In the genomic region with DNA sequence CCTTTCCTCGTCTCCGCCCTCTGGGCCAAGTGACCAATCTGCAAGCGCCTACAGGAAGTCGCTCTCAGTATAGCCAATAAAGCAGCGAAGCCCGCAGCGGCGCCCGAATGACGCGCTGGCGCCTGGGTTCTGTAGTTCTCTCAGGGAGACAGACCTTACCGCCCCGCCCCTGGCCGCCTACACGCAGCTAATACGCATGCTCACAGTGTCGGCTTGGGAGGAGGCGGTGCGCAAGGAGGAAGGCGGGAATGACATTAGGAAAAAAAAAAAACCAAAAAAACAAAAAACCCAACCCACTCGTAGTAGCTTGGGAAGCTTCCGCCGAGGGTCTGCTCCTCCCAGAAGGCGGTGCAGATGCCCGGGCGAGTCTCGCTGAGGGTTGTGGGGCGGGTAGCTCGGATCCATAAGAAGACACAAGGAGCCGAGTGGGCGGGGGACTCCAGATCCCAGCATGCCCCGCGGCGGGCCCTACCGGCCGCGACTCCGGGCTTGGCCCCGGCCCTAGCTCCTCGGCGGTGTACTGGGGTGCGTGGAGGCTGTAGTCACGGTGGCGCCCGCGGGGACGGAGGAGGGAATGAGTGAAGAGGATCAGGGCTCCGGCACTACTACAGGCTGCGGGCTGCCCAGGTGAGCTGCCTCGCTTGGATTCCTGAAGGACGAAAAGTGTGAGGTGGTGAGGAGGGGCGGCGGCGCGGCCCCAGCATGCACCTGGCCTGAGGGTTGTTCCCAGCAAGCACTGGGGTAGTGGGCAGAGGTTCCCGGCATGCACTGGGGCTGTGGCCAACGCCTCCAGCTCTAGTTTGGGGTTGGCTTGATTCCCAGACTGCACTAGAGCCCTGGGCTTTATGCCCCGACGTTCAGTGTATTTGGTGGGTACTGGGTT, we compare ENCODE assay signal across 8 mouse cellular contexts. TPM values are rescaled to one million over a fixed set of nuclear protein-coding genes. Genes with fewer than 3 reads are reported as not detected.
DNase-seq lines count a peak whose midpoint lies in the region; ATAC-seq and TF ChIP-seq lines count a peak whose summit lies in the region.

A gene (plus strand): TSS at position 217 of the 883 bp plus-strand sequence.

- H3K27me3 ChIP-seq in hindbrain, postnatal 0 days (ENCODE audit: insufficient read depth, low read length): no peaks in the 10 kb centered on the region

- peak within 1 kb of the TSS; percentile 84 for H3K4me3 ChIP-seq in gastrocnemius, adult 2 months
- H3K4me3 ChIP-seq in hindbrain, postnatal 0 days (ENCODE audit: low read length): peak within 1 kb of the TSS; percentile 76
- H3K4me3 ChIP-seq in left cerebral cortex, adult 2 months: peak within 1 kb of the TSS; percentile 91

- under 1% methylated on average over 60 of the region's 60 CpGs for WGBS in hindbrain, postnatal 0 days

- H3K27ac ChIP-seq in gastrocnemius, adult 2 months: peak within 1 kb of the TSS; percentile 99
- peak within 1 kb of the TSS; percentile 99 for H3K27ac ChIP-seq in hindbrain, postnatal 0 days
- peak within 1 kb of the TSS; percentile 100 for H3K27ac ChIP-seq in left cerebral cortex, adult 2 months

- peak; percentile 80 for ATAC-seq in common myeloid progenitor, adult 5-6 weeks (replicated peaks; ENCODE audit: low read depth, poor library complexity, severe bottlenecking)
- peak; percentile 93 for ATAC-seq in hindbrain, postnatal 0 days
- peak; percentile 81 for ATAC-seq in megakaryocyte, adult 5-6 weeks (ENCODE audit: poor library complexity, severe bottlenecking)

- peak within 1 kb of the TSS; percentile 79 for H3K9ac ChIP-seq in hindbrain, postnatal 0 days (replicated peaks; ENCODE audit: low read length)

- H3K36me3 ChIP-seq in hindbrain, postnatal 0 days (ENCODE audit: insufficient read depth, low read length): peaks cover 5% of the 10 kb centered on the region

- intact Hi-C loops in gastrocnemius, adult 2 months (cut with DNase I): loop anchor here (5.0 kb wide), 1 partner anchor 46 kb away; a partner anchor contains a TSS
- intact Hi-C loops in left cerebral cortex, adult 2 months (cut with DNase I): loop anchor here (1.0 to 5.0 kb wide), 4 partner anchors 28 to 153 kb away; a partner anchor contains a TSS

- TF ChIP-seq CTCF in gastrocnemius, adult 2 months (IDR thresholded peaks at IDR 0.05): no peak
- TF ChIP-seq CTCF in hindbrain, postnatal 0 days (IDR thresholded peaks at IDR 0.05; ENCODE audit: low read depth): no peak
- no peak for TF ChIP-seq CTCF in left cerebral cortex, adult 2 months (IDR thresholded peaks at IDR 0.05)

- peak within 1 kb of the TSS; percentile 95 for H3K4me2 ChIP-seq in hindbrain, postnatal 0 days (ENCODE audit: low read depth, low read length)

- peak; percentile 100 for DNase-seq in ZHBTc4 (ENCODE audit: low read depth, low spot score)
- DNase-seq in gastrocnemius, adult 2 months: peak; percentile 100
- DNase-seq in hindbrain, postnatal 0 days (ENCODE audit: low spot score): peak; percentile 100
- peak; percentile 99 to 100 for DNase-seq in left cerebral cortex, adult 2 months (ENCODE audit: extremely low spot score in 1 of 2, low spot score in 2 of 2)
- peak; percentile 100 for DNase-seq in right cerebral cortex, adult 2 months (ENCODE audit: low spot score in 2 of 2)
- DNase-seq in urinary bladder, postnatal 14 days (ENCODE audit: low spot score): peak; percentile 100

- H3K9me3 ChIP-seq in hindbrain, postnatal 0 days (ENCODE audit: low read length): no peaks in the 10 kb centered on the region

- peaks cover 16% of the 10 kb centered on the region for H3K4me1 ChIP-seq in hindbrain, postnatal 0 days (ENCODE audit: insufficient read depth, low read length)

RNA-seq across cellular contexts. Expression of the gene that starts here (rescaled TPM):
- total RNA-seq in common myeloid progenitor, adult 5-6 weeks (2017): 13.4 and 31.7 TPM in 2 replicates
- 10 to 100 TPM; 33.0 to 37.0 TPM for total RNA-seq in gastrocnemius, adult 2 months (2021)
- total RNA-seq in hindbrain, postnatal 0 days (2014; rRNA removed): 69.9 and 91.1 TPM in 2 replicates
- polyA plus RNA-seq in hindbrain, postnatal 0 days (2015; fragmentation: Nextera tagmentation; extraction: Ambion mirVana): 97.2 and 99.5 TPM in 2 replicates
- 10 to 100 TPM; 32.4 to 36.2 TPM for total RNA-seq in left cerebral cortex, adult 2 months (2021)
- 10.7 and 14.1 TPM in 2 replicates for total RNA-seq in megakaryocyte, adult 5-6 weeks (2015)
- total RNA-seq in megakaryocyte, adult 5-6 weeks (2017): 19.4 and 21.2 TPM in 2 replicates

Comparison
In these comparisons a context has a peak if more than half of its experiments do, and no peak if none do; other contexts are left out.
1. Peak in every context shown above with its lines: DNase-seq, ATAC-seq, H3K4me3 ChIP-seq and H3K27ac ChIP-seq.